Mouse (Mus musculus) limb, embryonic 15.5 days (tissue): ENCODE measurements at regions not wholly inside any gene's neighbourhood (a gene's known extent, or its start where the extent isn't known, plus 50 kb on each side); places are given as distances from the start of the nearest gene placed in this dataset.

Experiments
- ATAC-seq: fragments of 200-750 bp; cut with Nextera tagmentation; 2 replicates; pipeline ENCODE4 v1.8.0; 2017; ENCODE audit warnings: low read depth, moderate TSS enrichment; ENCODE audit not compliant: insufficient number of reproducible peaks, low FRiP score, low TSS enrichment
- H3K27ac ChIP-seq: fragments of 300-500 bp; sonication (generic); 2 replicates; pipeline ENCODE4 v1.5.1; 2015; ENCODE audit warnings: moderate library complexity, mild to moderate bottlenecking, inconsistent platforms
- H3K27me3 ChIP-seq: fragments of 300-500 bp; sonication (generic); 2 replicates; pipeline ENCODE4 v1.6.1; 2015; ENCODE audit warnings: inconsistent platforms
- H3K36me3 ChIP-seq: fragments of 300-500 bp; sonication (generic); 2 replicates; pipeline ENCODE4 v1.6.1; 2015; ENCODE audit warnings: inconsistent platforms
- H3K4me1 ChIP-seq: fragments of 300-500 bp; sonication (generic); 2 replicates; pipeline ENCODE4 v1.6.1; 2015; ENCODE audit warnings: inconsistent platforms
- H3K4me2 ChIP-seq: fragments of 300-500 bp; sonication (generic); 2 replicates; pipeline ENCODE4 v1.6.1; 2015; ENCODE audit warnings: mild to moderate bottlenecking, inconsistent platforms
- H3K4me3 ChIP-seq: fragments of 300-500 bp; sonication (generic); 2 replicates; pipeline ENCODE4 v1.5.1; 2015; ENCODE audit warnings: mild to moderate bottlenecking, inconsistent platforms
- H3K9ac ChIP-seq: fragments of 300-500 bp; sonication (generic); 2 replicates; pipeline ENCODE4 v1.6.1; 2015; ENCODE audit warnings: inconsistent platforms
- H3K9me3 ChIP-seq: fragments of 300-500 bp; sonication (generic); 2 replicates; pipeline ENCODE4 v1.6.1; 2016; ENCODE audit warnings: inconsistent platforms
- WGBS: fragments of 180-500 bp; shearing (Covaris S2); methylation state at CpG from one replicate; pipeline ENCODE4 v1.1.7; 2015; 5-methylcytosine and 5-hydroxymethylcytosine counted together

DNA sequence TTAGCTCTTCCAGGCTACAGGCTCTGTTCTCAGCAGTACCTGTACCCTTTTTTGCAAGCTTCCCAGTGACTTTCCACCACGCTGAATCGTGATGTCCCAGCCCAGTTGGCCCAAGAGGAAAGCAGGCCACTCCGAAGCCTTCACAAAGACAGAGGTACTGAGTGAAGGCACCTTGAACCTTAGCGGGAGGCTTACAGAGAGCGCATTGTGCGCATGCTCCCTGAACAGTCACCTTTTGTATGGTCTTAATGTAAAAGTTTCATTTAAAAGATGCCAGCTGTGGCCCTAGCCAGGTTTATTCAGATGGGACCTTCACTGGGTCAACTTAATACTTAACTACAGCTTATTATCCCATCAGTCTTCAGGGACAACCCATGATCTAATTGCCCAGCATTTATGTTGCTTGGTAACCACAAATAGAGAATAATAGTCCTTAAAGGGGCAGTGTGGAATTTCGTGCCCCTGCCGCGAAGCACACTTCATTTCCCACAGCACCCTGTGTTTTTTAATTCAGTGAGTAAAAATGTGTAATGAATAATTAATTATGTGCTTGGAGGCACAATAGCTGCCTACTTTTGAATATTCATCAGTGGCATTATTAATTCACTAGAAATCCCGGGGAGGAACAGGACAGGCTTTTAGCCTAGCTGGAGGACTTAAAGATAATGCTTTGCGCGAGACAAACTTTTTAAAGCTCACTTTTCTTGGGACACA is 111.3 kb upstream of the Vrk1 start:
- Histone ChIP-seq H3K36me3 (no peaks in the 10 kb centered on the region), H3K4me2 (no peak overlapping the region), H3K4me3 (no peak overlapping the region), H3K27me3 (no peaks in the 10 kb centered on the region), H3K9me3 (0 out of 2 replicates have a peak, but pooled peaks cover 16% of the 10 kb centered on the region), H3K9ac (no peak overlapping the region), H3K4me1 (0 out of 2 replicates have a peak, but pooled peaks cover 2% of the 10 kb centered on the region), H3K27ac (no peak overlapping the region)
- 85% methylated on average over 12 of the region's 12 CpGs for WGBS
- no peak for ATAC-seq

DNA sequence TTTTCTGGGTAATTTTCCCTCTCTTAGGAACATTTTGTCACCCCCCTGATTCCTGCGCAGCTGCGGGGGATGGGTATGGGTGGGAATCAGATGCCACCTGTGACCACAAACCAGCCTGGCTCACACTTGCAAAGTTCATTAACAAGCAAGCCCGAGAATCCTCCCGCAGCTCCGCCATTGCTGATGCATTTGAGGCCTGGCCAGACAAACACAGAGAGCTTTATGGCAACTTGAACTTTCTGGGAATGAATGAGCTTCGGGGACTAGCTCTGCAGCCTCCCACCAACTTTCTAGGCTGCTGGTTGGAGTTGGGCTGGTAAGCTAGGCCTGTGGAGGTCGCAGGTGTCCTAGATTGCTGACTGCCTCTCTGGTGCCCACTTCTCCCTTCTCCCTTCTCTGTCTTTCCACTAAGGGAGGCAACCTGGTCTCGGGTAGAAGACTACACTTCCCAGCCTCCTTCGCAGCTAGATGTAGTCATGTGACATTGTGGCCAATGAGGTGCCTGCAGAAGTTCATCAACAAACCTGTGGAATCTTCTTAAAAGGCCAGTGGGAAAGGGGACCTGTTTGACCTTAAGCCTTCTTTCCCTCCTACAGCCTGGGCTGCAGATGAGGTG is 110.6 kb upstream of the Vrk1 start:
- Histone ChIP-seq H3K36me3 (no peaks in the 10 kb centered on the region), H3K9ac (no peak overlapping the region), H3K4me1 (0 out of 2 replicates have a peak, but pooled peaks cover 5% of the 10 kb centered on the region), H3K4me2 (no peak overlapping the region), H3K4me3 (no peak overlapping the region), H3K27ac (no peak overlapping the region), H3K9me3 (0 out of 2 replicates have a peak, but pooled peaks cover 16% of the 10 kb centered on the region), H3K27me3 (0 out of 2 replicates have a peak, but pooled peaks cover 3% of the 10 kb centered on the region)
- ATAC-seq = no peak
- 63% methylated on average over 9 of the region's 9 CpGs for WGBS

DNA sequence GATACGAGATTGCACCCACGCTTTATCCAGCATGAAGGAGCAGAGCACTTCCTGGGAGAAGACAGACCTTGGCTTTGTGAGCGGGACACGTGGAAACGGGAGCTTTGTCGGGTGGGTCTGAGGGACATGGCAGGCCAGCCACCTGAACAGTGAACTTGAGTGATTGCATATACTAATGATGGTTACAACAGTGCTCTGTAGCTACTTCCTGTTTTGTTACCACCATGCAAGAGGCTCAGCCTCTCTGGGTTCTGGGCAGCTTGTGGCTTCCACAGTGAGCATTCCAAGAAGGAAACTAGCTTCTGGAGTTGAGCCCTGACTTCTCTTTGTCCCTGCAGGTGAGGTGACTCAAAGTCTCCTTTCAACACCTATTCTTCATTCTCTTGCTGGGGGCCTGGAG is 109.5 kb upstream of the Vrk1 start:
- no peak overlapping the region for H3K27ac ChIP-seq
- WGBS = 85% methylated on average over 6 of the region's 6 CpGs
- H3K4me2 ChIP-seq = no peak overlapping the region
- H3K27me3 ChIP-seq = 0 out of 2 replicates have a peak, but pooled peaks cover 3% of the 10 kb centered on the region
- no peaks in the 10 kb centered on the region for H3K36me3 ChIP-seq
- H3K4me3 ChIP-seq = no peak overlapping the region
- no peak for ATAC-seq
- H3K9me3 ChIP-seq = 0 out of 2 replicates have a peak, but pooled peaks cover 8% of the 10 kb centered on the region
- no peak overlapping the region for H3K9ac ChIP-seq
- 0 out of 2 replicates have a peak, but pooled peaks cover 5% of the 10 kb centered on the region for H3K4me1 ChIP-seq

DNA sequence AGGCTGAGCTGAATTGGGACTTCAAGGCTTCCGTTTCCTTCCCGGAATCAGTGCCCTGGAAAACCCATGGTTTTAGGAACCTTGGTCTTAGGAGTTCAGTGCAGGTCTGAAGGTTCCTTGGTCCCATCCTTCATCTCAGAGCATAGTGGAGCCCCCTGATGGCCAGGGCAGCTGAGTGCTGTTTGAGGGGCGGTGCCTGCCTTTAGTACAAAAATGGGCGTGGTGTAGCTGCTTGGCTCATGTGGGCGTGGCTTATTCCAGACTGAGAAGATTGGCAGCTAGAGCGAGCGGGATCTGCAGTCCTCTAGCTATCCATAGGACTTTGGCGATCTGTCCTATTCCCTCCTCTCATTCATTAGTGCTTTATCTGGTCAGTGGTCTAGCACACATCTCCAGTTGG is 107.0 kb upstream of the Vrk1 start:
- Histone ChIP-seq H3K4me2 (no peak overlapping the region), H3K4me3 (no peak overlapping the region), H3K27me3 (0 out of 2 replicates have a peak, but pooled peaks cover 3% of the 10 kb centered on the region), H3K27ac (no peak overlapping the region), H3K9ac (no peak overlapping the region), H3K4me1 (peaks cover 14% of the 10 kb centered on the region), H3K9me3 (no peaks in the 10 kb centered on the region), H3K36me3 (no peaks in the 10 kb centered on the region)
- WGBS = 53% methylated on average over 8 of the region's 8 CpGs
- no peak for ATAC-seq

DNA sequence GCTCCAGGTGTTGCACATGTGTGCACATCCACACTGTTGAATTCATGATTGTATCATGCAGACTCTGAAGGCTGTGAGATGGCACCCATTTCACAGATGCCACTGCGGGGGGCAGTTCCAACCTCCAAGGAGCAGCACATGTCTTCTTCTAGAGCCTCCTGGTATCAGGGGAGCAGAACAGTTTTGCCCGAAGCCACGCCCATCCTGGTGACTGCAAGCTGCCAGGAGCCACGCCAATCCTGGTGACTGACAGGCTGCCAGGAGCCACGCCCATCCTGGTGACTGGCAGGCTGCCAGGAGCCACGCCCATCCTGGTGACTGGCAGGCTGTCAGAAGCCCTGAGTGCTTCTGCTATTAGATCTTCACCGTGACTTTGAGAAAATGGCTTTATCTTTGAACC is 103.4 kb upstream of the Vrk1 start:
- Histone ChIP-seq H3K9ac (no peak overlapping the region), H3K4me1 (peaks cover 16% of the 10 kb centered on the region), H3K9me3 (no peaks in the 10 kb centered on the region), H3K4me2 (no peak overlapping the region), H3K4me3 (no peak overlapping the region), H3K27ac (no peak overlapping the region), H3K36me3 (no peaks in the 10 kb centered on the region), H3K27me3 (peaks cover 6% of the 10 kb centered on the region; the same call in 1 of the 2 replicates)
- 23% methylated on average over 7 of the region's 7 CpGs for WGBS
- ATAC-seq = no peak

DNA sequence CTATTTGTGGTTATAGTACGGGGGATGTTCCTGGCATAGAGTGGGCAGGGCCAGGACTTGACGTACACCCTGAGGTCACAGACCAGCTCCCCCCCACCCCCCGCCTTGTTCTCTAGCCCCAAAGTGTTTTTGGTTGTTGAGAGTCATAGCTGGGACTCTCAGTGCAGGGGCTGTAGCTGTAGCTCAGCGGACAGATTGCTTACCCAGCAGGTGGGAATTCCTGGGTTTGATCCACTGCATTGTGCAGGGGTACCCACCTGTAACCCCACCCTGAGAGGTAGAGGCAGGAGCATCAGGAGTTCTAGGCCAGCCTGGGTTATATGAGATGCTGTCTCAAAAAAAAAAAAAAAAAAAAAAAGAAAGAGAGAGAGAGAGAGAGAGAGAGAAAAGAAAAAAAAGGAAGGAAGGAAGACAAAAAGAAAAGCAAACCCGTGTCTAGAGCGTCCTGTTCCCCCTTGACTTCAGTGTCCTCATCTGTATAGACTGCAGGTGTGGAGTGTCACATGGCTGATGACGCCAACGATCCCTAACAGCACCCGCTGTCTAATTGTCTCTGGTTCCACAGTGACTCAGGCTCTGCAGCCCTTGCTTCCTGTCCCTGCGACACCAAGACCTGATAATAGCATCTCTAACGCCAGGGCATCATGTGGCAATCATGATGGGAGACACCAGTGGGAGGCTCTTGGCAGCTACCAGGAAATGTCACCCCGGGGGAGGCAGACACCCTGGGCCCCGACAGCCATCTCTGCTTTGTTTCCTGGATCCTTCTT is 102.0 kb upstream of the Vrk1 start:
- H3K9me3 ChIP-seq = no peaks in the 10 kb centered on the region
- 58% methylated on average over 13 of the region's 13 CpGs for WGBS
- H3K4me2 ChIP-seq = no peak overlapping the region
- H3K4me1 ChIP-seq = peaks cover 21% of the 10 kb centered on the region
- ATAC-seq = no peak
- peaks cover 6% of the 10 kb centered on the region; the same call in 1 of the 2 replicates for H3K27me3 ChIP-seq
- no peak overlapping the region for H3K27ac ChIP-seq
- no peak overlapping the region for H3K9ac ChIP-seq
- H3K4me3 ChIP-seq = no peak overlapping the region
- no peaks in the 10 kb centered on the region for H3K36me3 ChIP-seq

DNA sequence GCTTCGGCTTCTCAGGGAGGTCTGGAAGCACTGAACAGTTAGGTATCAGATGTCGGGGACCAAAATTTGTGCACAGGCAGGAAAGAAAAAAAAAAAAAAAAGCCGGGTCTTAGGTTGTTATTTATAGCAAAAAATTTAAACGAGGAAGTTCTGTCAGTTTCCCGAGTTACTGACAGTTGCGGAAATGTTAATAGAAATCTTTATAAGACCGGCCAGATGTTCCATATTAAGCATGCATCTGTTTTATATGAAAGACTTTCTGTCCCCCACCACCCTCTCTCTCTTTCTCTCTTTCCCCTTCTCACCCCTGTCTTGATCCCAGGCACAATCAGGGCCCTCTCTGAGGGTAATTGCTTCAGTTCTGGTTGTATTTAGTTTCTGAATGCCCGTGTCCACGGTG is 98.5 kb upstream of the Vrk1 start:
- Histone ChIP-seq H3K36me3 (no peaks in the 10 kb centered on the region), H3K27me3 (peaks cover 2% of the 10 kb centered on the region; the same call in 1 of the 2 replicates), H3K4me1 (peaks cover 13% of the 10 kb centered on the region), H3K9me3 (no peaks in the 10 kb centered on the region), H3K27ac (no peak overlapping the region), H3K9ac (no peak overlapping the region), H3K4me2 (no peak overlapping the region), H3K4me3 (no peak overlapping the region)
- WGBS = 16% methylated on average over 9 of the region's 9 CpGs
- ATAC-seq = no peak

DNA sequence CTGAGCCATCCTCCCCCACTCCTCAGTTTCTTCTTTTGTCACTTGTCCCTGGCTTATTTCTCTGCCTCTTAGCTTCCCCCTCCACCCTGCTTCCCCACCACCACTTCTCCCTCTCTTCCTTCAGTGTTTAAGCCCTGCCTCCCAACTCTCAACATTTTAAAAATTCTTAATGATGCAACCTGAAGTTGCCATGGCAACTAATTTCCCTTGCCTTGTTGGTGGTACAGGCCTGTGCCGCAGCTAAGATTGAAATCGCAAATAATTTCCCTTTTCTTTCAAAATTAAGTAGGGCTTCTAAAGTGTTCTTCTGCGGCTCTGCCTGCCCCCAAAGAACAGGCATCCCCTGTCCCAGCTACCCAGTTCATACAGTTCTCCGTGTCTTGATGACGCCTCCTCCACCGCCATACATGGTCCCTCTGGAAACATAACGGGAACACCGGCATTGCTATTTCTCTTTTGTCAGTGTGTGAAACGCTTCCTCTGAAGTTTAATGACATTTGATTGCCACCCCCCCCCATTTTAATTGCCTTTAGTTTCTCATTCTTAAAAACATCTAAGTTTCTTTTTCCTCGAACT is 92.6 kb upstream of the Vrk1 start:
- Histone ChIP-seq H3K4me1 (no peaks in the 10 kb centered on the region), H3K9me3 (no peaks in the 10 kb centered on the region), H3K9ac (no peak overlapping the region), H3K36me3 (no peaks in the 10 kb centered on the region), H3K27ac (no peak overlapping the region), H3K27me3 (no peaks in the 10 kb centered on the region), H3K4me2 (no peak overlapping the region), H3K4me3 (no peak overlapping the region)
- ATAC-seq = no peak
- whole genome bisulfite sequencing = 72% methylated on average over 10 of the region's 10 CpGs

DNA sequence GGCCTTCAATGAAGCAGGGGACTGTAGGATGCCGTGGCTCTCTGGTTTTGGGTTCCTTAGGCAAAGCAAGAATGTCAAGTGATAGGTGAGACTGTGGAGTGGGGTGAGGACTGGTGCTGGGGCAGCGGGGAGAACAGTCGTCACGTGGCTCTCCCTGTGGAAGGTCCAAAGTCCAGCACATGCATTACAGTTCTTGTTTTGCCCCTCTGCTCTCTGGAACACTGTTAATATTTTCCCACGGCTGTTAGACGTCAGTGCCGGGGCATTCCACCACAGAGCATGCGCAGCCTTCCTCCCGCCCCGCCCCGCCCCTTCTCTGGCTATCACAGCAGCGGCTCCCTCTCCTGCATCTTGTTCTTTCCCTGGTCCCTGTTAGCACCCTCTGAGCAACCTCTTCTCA is 91.3 kb upstream of the Vrk1 start:
- no peaks in the 10 kb centered on the region for H3K36me3 ChIP-seq
- H3K27me3 ChIP-seq = no peaks in the 10 kb centered on the region
- no peak for ATAC-seq
- no peaks in the 10 kb centered on the region for H3K9me3 ChIP-seq
- no peak overlapping the region for H3K27ac ChIP-seq
- no peak overlapping the region for H3K4me3 ChIP-seq
- no peak overlapping the region for H3K9ac ChIP-seq
- WGBS = 79% methylated on average over 12 of the region's 12 CpGs
- H3K4me2 ChIP-seq = no peak overlapping the region
- no peaks in the 10 kb centered on the region for H3K4me1 ChIP-seq

DNA sequence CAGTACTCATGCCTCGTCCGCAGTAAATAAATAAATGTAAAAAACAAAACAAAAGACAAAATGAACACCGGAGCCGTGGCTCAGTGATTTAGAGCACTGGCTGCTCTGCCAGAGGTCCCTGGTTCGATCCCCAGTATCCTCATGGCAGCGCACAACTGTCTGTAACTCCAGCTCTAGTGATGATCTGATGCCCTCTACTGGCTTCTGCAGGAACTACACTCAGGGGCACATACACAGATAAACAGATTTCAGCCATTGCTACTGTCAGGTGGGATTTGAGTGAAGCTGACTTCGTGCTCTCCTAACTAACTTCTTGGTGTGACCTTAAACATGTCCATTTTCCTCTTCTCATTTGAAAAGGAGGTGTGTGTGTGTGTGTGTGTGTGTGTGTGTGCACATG is 82.8 kb upstream of the Vrk1 start:
- no peaks in the 10 kb centered on the region for H3K36me3 ChIP-seq
- no peak overlapping the region for H3K4me3 ChIP-seq
- H3K9ac ChIP-seq = no peak overlapping the region
- ATAC-seq = no peak
- H3K27ac ChIP-seq = no peak overlapping the region
- WGBS = 95% methylated on average over 7 of the region's 7 CpGs
- H3K9me3 ChIP-seq = no peaks in the 10 kb centered on the region
- H3K4me2 ChIP-seq = no peak overlapping the region
- no peaks in the 10 kb centered on the region for H3K27me3 ChIP-seq
- no peaks in the 10 kb centered on the region for H3K4me1 ChIP-seq

DNA sequence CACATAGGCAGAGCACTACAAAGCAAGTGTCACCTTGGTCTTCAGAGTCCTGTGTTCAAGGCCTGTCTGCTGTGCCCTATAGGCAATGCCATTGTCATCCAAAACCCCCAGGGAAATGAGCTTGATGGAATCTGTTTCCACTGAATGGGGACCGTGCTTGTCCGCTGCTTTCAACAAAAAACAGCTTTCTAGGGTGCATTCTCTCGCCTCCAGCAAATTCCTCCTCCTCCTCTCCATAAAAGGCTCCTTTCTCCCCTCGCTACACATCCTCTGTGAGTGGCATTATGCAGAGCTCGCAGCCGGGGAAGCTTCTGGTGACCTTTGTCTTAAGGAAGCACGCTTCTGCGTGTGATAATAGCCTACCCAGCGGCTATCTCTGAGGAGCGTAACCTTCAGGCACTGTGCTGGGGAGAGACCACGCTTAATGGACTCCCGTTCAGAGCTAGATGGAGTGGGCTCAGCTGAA is 80.5 kb upstream of the Vrk1 start:
- ATAC-seq = no peak
- Histone ChIP-seq H3K9me3 (0 out of 2 replicates have a peak, but pooled peaks cover 6% of the 10 kb centered on the region), H3K27me3 (no peaks in the 10 kb centered on the region), H3K4me3 (no peak overlapping the region), H3K36me3 (no peaks in the 10 kb centered on the region), H3K9ac (no peak overlapping the region), H3K4me2 (no peak overlapping the region), H3K27ac (no peak overlapping the region), H3K4me1 (no peaks in the 10 kb centered on the region)
- 44% methylated on average over 12 of the region's 12 CpGs for WGBS
